Mouse (Mus musculus) CD4-positive helper T cell, adult 2 months (primary cell): ENCODE measurements around the gene Fkbp1b.
"Not testable (repeated sequence)": the region's sequence is repeated elsewhere in the genome, so short reads cannot be mapped to it uniquely, and the experiment has no call there.

Source experiments
- DNase-seq: peaks from one replicate; pipeline ENCODE4 v3.0.0-alpha.2; 2012; ENCODE audit warnings: low read depth, missing footprints, low spot score

Fkbp1b gene

GRCm38 (mm10) chr12:4841392-4841887, at the start of gene Fkbp1b:
TSS of gene Fkbp1b (minus strand) at chr12:4841591.
- peak; percentile 62 for DNase-seq

GRCm38 (mm10) chr12:4889891-4890290, 48.5 kb upstream of the Fkbp1b start:
- DNase-seq = no peak

GRCm38 (mm10) chr12:4889251-4889650, 47.9 kb upstream of the Fkbp1b start:
- no peak for DNase-seq

GRCm38 (mm10) chr12:4888739-4889138, 47.3 kb upstream of the Fkbp1b start:
- DNase-seq = no peak

DNA sequence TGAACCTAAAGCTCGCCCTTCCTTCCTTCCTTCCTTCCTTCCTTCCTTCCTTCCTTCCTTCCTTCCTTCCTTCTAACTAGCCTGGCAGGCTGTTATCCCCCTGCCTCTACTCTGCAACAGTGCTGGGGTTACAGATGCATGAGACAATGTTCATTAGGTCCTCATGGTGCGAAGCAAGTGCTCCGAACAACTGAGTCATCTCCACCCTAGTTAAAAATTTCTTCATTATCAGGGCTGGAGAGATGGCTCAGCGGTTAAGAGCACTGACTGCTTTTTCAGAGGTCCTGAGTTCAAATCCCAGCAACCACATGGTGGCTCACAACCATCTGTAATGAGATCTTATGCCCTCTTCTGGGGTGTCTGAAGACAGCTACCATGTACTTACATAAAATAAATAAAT, 45.2 kb upstream of the Fkbp1b start:
- not testable (repeated sequence) for DNase-seq

- no peak for DNase-seq
Observed at GRCm38 (mm10) chr12:4885062-4885461, 43.7 kb upstream of the Fkbp1b start.

- DNase-seq = no peak
Observed at GRCm38 (mm10) chr12:4882086-4882485, 40.7 kb upstream of the Fkbp1b start.

DNA sequence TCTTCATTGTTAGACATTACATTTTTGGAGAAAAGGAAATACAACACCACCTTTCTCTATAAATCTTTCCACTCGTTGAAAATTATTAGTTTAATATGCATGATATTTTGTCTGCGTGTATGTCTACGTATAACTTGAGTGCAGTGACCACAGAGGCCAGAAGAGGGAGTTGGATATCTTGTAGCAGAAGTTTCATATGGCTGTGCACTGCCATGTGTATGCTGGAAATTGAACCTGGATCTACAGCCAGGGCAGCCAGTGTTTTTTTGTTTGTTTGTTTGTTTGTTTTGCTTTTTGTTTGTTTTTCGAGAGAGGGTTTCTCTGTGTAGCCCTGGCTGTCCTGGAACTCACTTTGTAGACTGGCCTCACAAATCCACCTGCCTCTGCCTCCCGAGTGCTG, 37.7 kb upstream of the Fkbp1b start:
- DNase-seq = peak; percentile 17

- DNase-seq = no peak
Observed at GRCm38 (mm10) chr12:4878296-4878783, 36.9 kb upstream of the Fkbp1b start.

GRCm38 (mm10) chr12:4875623-4876022, 34.2 kb upstream of the Fkbp1b start:
- no peak for DNase-seq

DNA sequence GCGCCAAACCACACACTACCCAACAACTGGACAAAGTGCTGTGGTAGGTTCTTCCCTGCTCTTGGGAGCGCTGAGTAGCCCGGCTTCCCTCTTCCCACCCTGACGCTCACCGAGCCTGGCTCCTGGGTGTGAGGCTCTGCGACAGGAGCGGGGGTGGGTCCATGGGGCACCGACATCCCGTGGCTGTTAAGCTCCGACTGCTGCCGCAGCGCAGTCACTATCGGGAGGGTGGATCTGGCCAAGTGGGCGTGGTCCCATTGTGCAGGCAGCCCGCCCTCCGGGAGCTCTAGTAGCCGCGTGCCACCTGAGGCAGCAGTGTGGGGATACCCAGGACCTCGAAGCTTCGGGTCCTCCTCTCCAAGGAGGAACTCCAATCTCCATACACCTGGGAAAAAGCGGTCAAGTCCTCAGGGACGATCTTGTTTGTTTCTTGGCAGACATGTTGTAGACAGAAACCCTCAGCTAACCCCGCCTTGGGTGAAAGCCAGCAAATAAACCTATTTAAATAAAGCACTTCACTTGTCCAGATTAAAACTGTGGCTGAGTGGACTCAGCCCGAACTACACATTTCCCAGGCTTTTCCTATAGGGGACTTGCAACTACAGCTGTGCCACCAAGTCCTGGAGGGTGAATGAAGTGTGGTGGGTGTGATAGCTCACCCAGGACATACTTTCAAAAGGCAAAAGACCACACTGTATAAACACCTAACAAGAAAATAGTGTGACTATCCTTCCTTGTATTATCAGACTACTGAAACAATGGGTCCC, 33.0 kb upstream of the Fkbp1b start, which contains the start of gene Mfsd2b:
TSS of gene Mfsd2b (minus strand) at position 199 of the 767 bp plus-strand sequence.
- DNase-seq = peak; percentile 76

GRCm38 (mm10) chr12:4873531-4873930, 32.1 kb upstream of the Fkbp1b start:
- DNase-seq = no peak

DNA sequence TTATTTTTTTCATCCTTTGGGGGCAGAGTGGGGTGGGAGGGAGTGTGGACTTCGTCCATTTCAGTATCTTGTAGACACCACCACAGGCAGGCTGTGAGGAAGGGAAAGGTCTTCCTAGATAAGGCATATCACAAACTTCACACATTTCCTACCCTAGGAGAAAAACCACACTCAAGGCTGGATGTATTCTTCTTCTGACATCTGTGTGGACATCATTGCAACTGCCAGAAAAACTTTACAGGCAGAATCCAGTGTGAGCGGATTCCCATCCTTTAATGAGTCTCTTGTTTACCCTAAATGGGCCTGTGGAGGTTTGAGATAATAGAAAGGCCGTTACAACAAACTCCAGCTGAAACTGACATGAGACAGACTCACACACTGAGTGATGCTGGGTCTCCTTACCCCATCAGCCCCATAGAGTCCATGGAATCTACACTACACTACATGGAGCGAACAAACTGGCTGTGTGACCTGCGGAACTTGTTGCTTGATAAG, 31.6 kb upstream of the Fkbp1b start:
- no peak for DNase-seq

DNA sequence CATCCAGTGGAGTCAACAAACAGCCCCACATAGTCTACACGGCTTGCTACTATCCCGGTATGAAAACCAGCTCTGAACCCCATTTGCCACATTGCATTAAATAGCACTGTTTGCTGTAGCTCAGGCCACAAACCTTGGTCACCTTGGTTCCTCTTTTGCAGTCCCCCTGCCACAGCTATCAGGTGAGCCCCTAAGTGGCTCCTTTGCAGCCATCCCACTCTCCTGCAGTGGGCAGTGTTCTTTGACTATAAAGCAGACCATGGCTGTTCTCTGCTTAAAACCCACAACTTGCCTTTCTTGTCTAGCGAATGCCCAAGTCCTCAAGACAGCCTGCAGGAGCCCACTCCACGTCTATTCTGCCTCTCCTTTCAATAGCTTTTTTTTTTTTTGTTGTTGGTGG, 30.9 kb upstream of the Fkbp1b start:
- no peak for DNase-seq

DNA sequence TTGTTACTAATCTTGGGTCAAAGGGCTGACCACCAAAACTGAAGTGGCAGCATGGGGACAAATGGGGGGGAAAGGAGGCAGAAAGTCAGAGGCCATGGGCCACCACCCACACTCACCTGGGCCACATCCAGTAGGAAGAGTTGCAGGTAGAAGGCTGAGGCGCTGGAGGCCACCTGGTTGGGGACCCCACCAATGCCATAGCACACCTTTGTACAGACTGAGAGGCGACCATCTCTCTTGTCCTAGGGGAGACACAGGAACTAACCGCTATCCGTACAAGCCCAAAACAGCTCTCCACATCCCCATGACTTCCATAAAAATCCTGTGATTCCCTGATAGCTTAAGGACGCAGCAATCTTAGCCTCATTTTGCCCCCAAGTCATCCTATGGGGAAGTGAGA, 29.9 kb upstream of the Fkbp1b start:
- no peak for DNase-seq

DNA sequence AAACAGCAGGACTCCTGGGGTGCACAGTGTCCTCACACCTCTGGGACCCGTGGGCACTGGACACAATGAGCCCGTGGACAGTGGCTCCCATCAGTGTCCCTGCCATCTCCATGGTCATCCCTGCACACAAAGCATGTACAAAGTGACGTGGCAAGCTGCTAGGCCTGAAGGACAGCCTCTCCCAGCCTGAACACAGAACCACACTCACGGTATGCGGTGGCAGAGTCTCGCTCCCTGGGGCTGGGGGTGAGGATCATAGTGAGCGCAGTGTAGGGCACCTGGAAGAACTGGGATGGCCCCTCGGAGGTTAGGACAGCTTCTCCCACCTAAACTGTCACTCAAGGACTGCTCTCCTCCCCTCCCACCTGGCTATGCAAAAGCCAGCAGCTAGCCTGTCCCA, 27.5 kb upstream of the Fkbp1b start:
- no peak for DNase-seq

DNA sequence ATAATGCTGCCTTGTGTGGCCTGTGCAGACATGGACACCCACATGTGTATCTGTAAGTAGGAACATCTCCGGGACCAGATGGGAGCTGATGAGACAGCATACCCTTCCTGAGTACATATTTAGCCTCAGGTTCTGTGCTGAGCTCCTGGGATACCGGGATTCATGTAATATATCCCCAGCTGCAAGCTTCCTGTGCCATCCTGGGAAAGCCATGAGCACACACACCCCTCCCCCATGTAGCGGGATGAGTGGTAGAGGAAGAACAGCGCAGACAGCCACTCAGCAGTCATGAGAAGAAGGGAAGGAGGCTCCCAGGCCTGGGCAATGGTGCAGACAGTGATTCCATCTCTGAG, 22.9 kb upstream of the Fkbp1b start:
- DNase-seq = no peak

DNA sequence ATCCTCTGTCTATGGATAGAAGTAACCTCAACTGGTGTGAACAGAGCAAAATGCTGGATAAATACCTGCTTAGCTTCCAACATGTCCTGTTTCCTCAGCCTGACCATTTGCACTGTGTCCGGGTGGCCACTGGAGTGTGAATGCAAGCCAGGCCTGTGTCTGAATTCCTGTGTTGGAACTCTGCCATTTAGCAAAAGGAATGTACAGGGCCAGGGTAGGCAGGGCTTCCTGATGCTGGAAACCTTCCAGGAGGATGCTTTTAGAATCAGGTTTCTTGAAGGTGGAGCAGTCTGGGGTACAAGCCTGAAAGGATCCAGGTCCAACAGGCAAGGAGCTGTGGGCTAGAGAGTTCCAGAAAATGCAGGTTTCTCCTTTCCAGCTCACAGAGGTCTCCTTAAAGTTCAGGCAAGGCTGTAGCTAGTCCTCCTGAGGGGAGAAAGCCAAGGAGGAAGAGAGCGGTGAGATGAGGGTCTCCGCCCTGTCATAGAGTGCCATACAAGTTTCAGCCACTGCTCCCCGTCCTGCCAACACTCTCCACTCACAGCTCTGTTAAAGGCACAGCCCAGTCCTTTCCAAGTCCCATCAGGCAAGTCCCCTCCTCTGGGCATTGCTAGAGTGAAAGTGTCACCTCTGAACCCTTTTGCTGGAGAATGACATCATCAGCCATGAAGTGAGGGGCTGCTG, 22.4 kb upstream of the Fkbp1b start:
- DNase-seq = no peak

GRCm38 (mm10) chr12:4862672-4863071, 21.3 kb upstream of the Fkbp1b start:
- DNase-seq = no peak

- no peak for DNase-seq
Observed at GRCm38 (mm10) chr12:4859241-4859914, 18.0 kb upstream of the Fkbp1b start.

- DNase-seq = no peak
Observed at GRCm38 (mm10) chr12:4856834-4857233, 15.4 kb upstream of the Fkbp1b start.

- peak; percentile 42 for DNase-seq
Observed at GRCm38 (mm10) chr12:4856160-4856559, 14.8 kb upstream of the Fkbp1b start.
